Mouse (Mus musculus): ENCODE results near the gene Erg.

DNA sequence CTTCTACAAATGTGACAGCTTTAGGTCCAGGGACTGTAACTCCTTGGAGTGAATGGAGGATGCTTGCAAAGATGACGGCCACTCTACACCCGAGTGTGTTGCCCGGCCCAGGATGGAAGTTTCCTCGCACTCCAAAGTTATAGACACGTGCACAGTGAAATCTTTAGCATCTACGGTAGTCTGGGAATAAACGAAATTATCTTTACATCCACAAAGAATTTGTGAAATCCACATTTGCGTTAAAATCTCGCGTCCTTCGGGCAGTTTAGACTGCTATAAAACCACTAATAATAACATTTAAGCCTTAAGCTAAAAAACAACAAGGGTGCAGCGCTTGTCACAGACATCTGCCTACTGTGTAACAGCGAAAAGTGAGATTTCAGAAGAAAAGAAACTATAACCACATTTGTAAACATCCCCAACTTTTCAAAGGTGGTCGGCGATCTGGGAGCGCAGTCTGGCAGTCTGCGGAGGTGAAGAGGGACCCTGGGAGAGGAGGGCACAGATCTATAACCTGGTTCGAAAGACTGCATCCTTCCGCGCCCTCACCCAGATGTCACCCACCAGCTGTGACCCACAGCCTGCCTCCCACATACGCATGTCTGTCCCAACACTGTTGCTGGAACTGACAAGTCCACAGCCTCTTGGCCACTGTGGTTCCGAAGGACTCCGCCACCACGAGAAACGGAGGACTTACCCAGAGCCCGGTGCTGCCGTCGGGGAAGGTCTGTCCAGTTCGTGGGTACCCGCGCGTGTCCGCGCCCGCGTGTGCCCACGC, 1.5 kb downstream of the Erg start:
- TF ChIP-seq CTCF (IDR thresholded peaks at IDR 0.05; ENCODE audit: extremely low read depth, insufficient read length, insufficient replicate concordance, low read depth, low read length) (no peak), POLR2A (IDR thresholded peaks at IDR 0.05; ENCODE audit: low read depth, low read length) (no peak)
